Mouse (Mus musculus): ENCODE measurements at regions not wholly inside any gene's neighbourhood (a gene's known extent, or its start where the extent isn't known, plus 50 kb on each side); places are given as distances from the start of the nearest gene placed in this dataset.

GRCm38 (mm10) chr10:116658162-116658962 is 77.1 kb upstream of the Cnot2 start:
- no peak for TF ChIP-seq CTCF (IDR thresholded peaks at IDR 0.05; ENCODE audit: borderline replicate concordance, insufficient read depth, low read length)
- no peak for TF ChIP-seq POLR2A (IDR thresholded peaks at IDR 0.05; ENCODE audit: low read depth, low read length)

All from embryonic fibroblast, embryonic 13.5 days (primary cell).